Mouse (Mus musculus): ENCODE data around the gene Ces3a.
"Not testable (repeated sequence)": the region's sequence is repeated elsewhere in the genome, so short reads cannot be mapped to it uniquely, and the experiment has no call there.

The Ces3a gene

GRCm38 (mm10) chr8:105048371-105048854 is at the start of gene Ces3a:
Gene Ces3a (plus strand): TSS chr8:105048601.
- no peak for DNase-seq (ENCODE audit: low spot score in 2 of 2)

GRCm38 (mm10) chr8:104999183-104999582 is 49.2 kb upstream of the Ces3a start:
- no peak for DNase-seq (ENCODE audit: low spot score in 2 of 2)

DNA sequence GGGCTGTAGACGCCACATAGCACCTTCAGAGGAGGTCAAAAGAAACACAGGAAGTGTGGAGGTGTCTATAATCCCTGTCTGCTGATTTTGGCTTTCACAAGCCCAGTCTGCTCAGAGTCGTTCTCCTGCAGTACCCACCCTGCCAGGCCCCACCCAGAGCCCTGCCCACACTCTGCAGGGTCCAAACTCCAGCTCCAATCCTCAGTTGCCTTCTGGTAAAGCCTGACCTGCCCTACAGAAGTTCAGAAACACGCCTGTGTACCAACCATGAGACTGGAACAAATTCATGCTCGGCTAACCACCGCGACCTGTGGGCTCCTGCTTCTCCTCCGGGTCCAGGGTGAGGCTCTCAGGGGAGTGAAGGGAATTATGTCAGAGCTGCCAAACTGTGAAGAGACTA is 47.8 kb upstream of the Ces3a start, which contains the start of gene Ces2h:
Gene Ces2h (plus strand): TSS at position 268 of the 400 bp plus-strand sequence.
- DNase-seq (ENCODE audit: low spot score in 2 of 2), result no peak

DNA sequence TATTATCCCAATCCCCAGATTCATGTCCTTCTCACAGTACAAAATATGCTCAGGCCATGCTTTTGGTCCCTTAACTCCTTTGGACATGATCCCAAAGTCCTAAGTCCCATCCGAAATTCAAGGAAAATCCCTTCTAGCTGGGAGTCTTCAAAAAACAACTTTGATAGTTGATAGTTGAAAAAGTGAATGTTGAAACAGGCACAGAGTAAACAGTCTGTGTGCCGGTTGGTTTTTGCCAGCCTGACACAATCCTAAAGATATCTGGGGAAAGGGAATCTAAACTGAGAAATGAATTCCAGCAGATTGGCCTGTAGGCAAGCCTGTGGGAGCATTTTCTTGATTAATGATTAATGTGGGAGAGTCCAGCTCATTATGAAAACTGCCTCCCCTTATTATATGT is 38.4 kb upstream of the Ces3a start:
- DNase-seq (ENCODE audit: low spot score in 2 of 2), result no peak

DNA sequence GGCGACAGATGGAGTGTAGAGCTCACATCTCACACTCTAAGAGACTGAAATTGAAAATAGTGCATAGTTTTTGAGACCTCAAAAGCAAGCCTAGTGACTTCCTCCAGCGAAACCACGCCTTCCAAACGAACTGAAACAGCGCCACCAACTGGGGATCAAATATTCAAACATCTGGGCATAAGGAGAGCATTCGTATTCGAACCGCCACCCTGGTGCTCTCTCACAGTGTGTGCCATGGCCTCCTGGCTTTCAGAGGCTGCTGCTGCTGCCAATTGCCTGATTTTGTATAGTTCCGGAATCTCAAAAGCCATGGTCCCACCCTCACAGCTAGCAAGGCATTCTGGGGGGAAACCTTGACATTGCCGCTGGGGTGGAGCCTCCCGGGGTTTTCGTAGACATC is 37.3 kb upstream of the Ces3a start:
- no peak for DNase-seq (ENCODE audit: low spot score in 2 of 2)

GRCm38 (mm10) chr8:105014391-105014790 is 34.0 kb upstream of the Ces3a start:
- no peak for DNase-seq (ENCODE audit: low spot score in 2 of 2)

GRCm38 (mm10) chr8:105021954-105022353 is 26.4 kb upstream of the Ces3a start:
- no peak for DNase-seq (ENCODE audit: low spot score in 2 of 2)

GRCm38 (mm10) chr8:105023087-105023486 is 25.3 kb upstream of the Ces3a start:
- DNase-seq (ENCODE audit: low spot score in 2 of 2), result no peak

DNA sequence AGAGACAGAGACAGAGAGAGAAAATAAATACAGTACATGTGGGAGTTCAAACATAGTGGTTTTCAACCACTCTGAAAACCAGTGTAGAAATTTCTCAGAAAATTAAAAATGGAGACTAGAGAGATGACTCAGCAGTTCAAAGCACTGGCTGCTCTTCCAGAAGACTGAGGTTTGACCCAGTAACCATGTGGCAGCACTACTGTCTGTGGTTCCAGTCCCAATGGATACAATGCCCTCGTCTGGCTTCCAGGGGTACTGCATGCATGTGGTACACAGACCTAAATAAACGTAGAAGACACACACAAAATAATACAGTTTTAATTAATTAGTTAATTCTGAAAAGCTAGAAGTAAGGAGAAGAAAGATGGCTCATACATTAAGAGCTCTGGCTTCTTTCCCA is 23.4 kb upstream of the Ces3a start:
- no peak for DNase-seq (ENCODE audit: low spot score in 2 of 2)

GRCm38 (mm10) chr8:105043510-105043909 is 4.9 kb upstream of the Ces3a start:
- DNase-seq (ENCODE audit: low spot score in 2 of 2), result no peak

DNA sequence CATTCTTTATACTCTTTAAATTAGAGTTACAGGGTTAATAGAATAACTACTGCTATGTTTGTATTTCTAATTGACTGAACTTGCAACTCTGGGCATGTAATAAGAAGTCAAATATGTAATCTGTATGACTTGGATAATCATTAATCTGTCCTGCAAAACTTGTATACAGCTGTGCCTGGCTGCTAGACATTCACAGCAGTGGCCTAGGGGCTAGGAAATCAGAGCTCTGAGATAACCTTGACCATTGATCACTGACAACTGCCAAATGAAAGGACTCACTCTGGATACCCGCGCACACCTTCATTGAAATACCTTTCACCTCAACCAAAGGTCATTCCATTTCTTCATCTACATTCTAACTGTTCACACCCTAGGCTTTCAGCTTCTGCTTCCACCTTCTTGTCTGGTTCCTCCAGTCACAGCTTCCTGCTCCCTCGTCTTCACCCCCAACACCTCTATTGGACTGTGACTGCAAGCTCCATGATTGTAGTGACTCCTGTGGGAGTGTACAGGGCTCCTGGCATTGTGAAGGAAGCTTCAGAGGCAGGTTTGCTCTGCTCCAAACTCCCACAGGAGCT is 2.5 kb upstream of the Ces3a start:
- no peak for DNase-seq (ENCODE audit: low spot score in 2 of 2)

DNA sequence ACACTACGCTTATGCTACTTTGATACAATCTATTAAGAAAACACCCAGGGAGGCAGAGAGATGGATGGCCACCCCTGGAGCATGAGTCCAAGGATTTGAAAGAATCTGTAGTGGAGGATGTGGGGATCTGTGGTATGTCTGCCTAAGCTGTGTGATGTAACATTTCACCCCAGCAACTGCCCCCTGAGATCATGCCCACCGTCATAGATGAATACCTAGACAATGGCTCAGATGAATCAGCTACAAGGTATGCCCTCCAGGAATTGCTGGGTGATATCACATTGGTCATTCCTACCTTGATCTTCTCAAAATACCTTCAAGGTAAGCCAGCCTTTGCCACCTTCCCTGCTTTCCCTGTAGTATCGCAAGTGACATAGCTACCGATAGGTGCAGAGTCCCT is 7.8 kb downstream of the Ces3a start:
- no peak for DNase-seq (ENCODE audit: low spot score in 2 of 2)

DNA sequence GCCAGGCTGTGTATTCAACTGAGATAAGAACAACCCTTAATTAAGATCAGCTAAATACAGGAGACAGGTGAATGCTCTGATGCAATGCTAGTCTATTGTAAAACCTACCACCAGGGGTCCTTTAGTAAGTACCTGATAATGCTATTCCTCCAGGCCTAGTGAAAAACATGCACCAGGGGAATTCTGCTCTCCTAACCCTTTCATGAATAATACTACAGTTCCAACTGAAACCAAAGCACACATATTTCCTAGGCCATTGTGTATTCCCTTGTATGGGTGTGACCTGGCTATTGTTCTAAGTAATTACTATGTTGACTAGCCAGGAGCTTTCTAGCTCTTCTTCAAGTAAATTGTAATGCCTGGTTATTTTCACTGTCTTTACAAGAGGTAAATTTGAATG is 11.7 kb downstream of the Ces3a start:
- DNase-seq (ENCODE audit: low spot score in 2 of 2), result no peak

GRCm38 (mm10) chr8:105066761-105067160 is 18.4 kb downstream of the Ces3a start:
- peak in 1 of 2 experiments; percentile 2 for DNase-seq (ENCODE audit: low spot score in 2 of 2)

DNA sequence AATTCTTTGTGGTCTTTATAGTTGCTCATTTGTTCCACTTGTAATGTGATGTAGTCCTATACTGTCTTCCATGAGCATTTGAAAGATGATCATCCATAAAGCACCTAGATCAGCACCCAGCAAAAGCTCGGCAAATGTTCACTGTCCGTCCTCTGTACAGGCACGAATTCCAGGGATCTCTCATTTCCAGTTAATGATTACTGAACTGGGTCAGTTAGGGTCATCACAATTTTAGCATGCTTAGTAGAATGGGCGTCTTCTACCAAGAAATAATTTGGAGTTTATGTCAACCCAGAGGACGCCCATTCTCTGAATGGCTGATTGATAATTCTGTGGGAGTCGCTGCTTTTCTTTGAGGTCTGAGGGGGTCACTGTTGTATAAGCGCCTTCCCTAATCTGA is 19.5 kb downstream of the Ces3a start:
- not testable (repeated sequence) for DNase-seq (ENCODE audit: low spot score in 2 of 2)

DNA sequence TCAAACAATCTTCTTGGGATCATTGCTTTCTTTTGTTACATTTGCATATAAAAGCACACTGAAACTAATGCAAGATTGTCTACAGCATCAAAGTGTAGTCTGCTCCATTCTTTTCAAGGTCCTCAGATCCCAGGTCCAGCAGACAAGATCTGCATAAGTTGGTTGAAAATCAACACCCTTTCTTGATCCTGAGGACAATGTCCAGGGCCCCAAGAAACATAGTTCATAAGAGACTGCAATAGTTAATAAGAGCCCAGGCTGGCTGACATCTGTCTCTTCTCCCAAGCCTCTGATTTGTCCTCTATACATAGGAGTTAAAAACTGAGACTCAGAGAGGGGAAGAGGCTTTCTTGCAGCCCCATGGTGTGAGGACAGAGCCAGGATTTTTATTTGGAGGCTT is 20.6 kb downstream of the Ces3a start:
- no peak for DNase-seq (ENCODE audit: low spot score in 2 of 2)

DNA sequence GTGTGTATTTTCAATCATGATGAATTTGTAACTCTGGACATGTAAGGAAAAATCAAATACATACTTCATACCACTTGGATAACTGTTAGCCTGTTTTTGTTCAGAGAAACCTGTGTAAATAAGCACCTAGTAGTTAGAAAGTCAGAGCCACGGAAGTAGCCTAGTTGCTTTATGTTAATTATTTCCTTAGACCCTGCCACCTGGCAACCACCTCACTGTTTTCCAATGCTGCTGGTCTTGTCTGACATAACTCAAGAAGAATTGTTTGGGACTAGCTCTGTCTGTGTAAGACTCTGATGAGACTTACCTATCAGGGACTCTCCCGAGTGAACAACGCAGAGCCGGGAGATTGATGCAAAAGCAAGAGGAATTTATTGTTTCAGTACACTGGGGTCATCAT is 28.2 kb downstream of the Ces3a start:
- no peak for DNase-seq (ENCODE audit: low spot score in 2 of 2)

DNA sequence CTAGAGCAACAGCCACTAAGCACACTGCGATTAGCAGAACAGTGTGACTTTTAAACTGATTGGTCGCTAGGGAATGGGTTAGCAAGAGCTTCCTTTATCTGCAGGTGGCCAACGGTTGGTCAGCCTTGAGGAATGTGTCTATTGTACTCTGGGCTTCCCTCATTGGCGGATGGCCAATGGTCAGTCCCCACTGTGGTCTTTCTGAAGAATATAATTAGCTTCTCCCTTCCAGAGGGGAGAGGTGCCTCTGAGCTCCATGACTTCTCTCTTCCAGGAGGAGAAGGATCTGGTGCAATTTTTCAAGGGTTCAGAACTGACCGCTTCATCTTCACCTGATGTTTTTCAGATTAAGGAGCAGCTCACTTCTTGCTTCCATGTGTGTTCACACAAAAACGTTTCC is 28.7 kb downstream of the Ces3a start:
- no peak for DNase-seq (ENCODE audit: low spot score in 2 of 2)

- DNase-seq (ENCODE audit: low spot score in 2 of 2), result no peak
These were observed 30.2 kb downstream of the Ces3a start for GRCm38 (mm10) chr8:105078591-105078990.

DNA sequence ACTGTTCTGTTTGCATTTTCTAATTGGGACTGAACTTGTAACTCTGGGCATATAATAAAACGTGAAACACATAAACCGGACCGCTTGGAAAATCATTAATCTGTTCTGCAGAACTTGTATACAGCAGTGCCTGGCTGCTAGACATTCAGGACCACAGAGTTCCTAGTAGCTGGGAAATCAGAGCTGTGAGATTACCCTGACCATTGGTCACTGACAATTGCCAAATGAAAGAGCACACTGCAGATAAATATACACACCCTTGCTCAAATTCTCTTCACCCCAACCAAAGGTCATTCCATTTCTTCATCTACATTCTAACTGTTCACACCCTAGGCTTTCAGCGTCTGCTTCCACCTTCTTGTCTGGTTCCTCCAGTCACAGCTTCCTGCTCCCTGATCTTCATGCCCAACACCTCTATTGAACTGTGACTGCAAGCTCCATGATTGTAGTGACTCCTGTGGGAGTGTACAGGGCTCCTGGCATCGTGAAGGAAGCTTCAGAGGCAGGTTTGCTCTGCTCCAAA is 32.5 kb downstream of the Ces3a start:
- DNase-seq (ENCODE audit: low spot score in 2 of 2), result no peak

DNA sequence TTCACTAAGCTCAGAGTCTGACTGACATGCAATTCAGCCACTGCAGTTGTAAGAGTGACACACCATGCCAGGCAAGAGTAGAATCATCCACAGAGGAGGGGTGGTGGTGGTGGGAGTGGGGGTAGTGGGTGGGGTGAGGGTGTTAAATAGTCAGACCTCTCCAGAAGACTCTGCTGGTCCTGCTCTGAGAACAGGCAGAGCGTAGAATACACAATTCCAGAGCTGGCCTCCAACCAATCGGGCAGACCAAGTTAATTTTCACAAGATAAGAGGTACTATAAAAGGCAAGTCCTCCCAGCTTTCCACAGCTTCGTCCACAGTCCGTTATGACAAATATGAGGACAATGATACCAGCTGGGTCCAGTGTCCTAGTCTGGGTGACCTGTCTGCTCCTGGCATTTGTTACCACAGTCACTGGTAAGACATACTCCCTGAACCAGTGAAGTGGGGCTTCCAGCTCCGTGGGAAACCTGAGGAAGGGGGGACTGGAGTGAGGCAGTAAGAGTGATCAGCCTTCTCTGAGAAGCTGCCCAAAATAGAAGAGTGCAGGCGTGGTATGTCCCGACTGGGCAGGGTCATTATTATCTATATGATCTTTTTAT is 35.1 kb downstream of the Ces3a start, which contains the start of gene Ces3b:
Gene Ces3b (plus strand): TSS at position 305 of the 602 bp plus-strand sequence.
- DNase-seq (ENCODE audit: low spot score in 2 of 2), result no peak

GRCm38 (mm10) chr8:105088166-105088565 is 39.8 kb downstream of the Ces3a start:
- DNase-seq (ENCODE audit: low spot score in 2 of 2), result not testable (repeated sequence)

DNA sequence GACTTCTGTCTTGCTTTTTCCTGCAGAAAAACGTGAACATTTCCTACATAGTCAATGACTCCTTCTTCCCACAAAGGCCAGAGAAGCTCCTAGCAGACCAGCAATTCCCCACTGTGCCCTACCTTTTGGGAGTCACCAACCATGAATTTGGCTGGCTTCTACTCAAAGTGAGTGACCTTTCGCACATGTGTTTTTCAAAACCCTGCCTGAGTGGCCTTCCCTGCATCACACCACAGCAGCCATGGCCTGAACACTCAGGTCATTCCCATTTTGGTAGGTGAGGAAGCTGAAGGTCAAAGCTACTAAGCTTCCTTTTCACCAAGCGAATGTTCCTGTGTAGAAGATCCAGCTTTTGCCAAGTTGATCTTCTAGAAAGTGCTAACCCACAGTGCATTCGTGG is 40.2 kb downstream of the Ces3a start:
- no peak for DNase-seq (ENCODE audit: low spot score in 2 of 2)
